Mouse (Mus musculus) forebrain, embryonic 13.5 days (tissue): ENCODE measurements around the gene Cfap57. TPM values are rescaled to one million over a fixed set of nuclear protein-coding genes. Genes with fewer than 3 reads are reported as not detected.

Source experiments
- ATAC-seq: fragments of 200-750 bp; cut with Nextera tagmentation; 2 replicates; pipeline ENCODE4 v1.8.0; 2017
- H3K27ac ChIP-seq: fragments of 300-500 bp; sonication (generic); 2 replicates; pipeline ENCODE4 v1.5.1; 2015; ENCODE audit warnings: inconsistent platforms, mild to moderate bottlenecking, moderate library complexity
- H3K27me3 ChIP-seq: fragments of 300-500 bp; sonication (generic); 2 replicates; pipeline ENCODE4 v1.6.1; 2015; ENCODE audit warnings: mild to moderate bottlenecking, inconsistent platforms
- H3K36me3 ChIP-seq: fragments of 300-500 bp; sonication (generic); 2 replicates; pipeline ENCODE4 v1.6.1; 2015; ENCODE audit warnings: mild to moderate bottlenecking, inconsistent platforms; ENCODE audit not compliant: poor library complexity, severe bottlenecking
- H3K4me1 ChIP-seq: fragments of 300-500 bp; sonication (generic); 2 replicates; pipeline ENCODE4 v1.6.1; 2015; ENCODE audit warnings: inconsistent platforms
- H3K4me2 ChIP-seq: fragments of 300-500 bp; sonication (generic); 2 replicates; pipeline ENCODE4 v1.6.1; 2015; ENCODE audit warnings: inconsistent platforms, mild to moderate bottlenecking, moderate library complexity
- H3K4me3 ChIP-seq: fragments of 300-500 bp; sonication (generic); 2 replicates; pipeline ENCODE4 v1.5.1; 2015; ENCODE audit warnings: mild to moderate bottlenecking, inconsistent platforms
- H3K9ac ChIP-seq: fragments of 300-500 bp; sonication (generic); 2 replicates; pipeline ENCODE4 v1.6.1; 2015; ENCODE audit warnings: mild to moderate bottlenecking, inconsistent platforms
- H3K9me3 ChIP-seq: fragments of 300-500 bp; sonication (generic); replicated peaks from 2 replicates; pipeline ENCODE4 v1.6.1; 2016; ENCODE audit warnings: inconsistent platforms
- WGBS: fragments of 180-500 bp; shearing (Covaris S2); methylation state at CpG from one replicate; pipeline ENCODE4 v1.1.7; 2015; 5-methylcytosine and 5-hydroxymethylcytosine counted together
- polyA plus RNA-seq: library from polyadenylated mRNA; unstranded; fragments of >200 nt; fragmentation: Nextera tagmentation; extraction: Ambion mirVana; gene quantifications from 2 replicates; pipeline ENCODE4 v1.2.1, GENCODE M21; 2015

The Cfap57 gene
- polyA plus RNA-seq = 0.78 and 0.90 TPM in 2 replicates

DNA sequence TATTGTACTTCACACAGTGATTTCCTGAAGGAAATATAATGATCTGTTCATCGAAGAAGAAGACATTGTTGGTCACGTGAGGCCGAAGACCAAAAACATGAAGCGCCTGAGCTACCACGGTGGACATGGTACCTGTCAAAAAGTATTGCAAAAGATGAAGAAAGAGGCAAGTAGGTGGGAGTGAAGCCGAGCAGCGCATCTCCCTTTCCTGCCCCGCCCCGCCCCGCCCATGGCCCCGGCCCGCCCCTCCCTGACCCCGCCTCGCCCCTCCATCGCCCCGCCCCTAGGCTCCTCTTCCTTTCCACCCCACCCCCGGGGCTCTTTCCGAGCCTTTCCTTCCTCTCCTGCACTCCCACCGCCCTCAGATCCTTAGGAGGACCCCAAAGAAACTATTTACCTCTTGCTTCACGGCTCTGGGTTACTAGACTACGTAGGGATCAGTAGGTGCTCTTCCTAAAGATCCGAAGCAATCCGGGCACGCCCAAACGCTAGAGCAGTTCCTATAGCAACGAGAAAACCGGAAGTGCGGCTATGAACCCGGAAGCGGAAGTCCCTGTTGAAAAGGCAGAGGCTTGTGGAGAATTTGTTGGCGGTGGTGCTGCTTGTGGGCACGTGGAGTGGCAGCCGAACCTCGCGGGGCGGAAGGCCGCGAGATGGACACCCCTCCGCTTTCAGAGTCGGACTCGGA, at the start of gene Cfap57, which contains the start of gene Ebna1bp2:
Gene Cfap57, minus strand, starts transcription at position 499 of the 688 bp plus-strand sequence.
Gene Ebna1bp2, plus strand, starts transcription at position 521 of the 688 bp plus-strand sequence.
- Histone ChIP-seq H3K4me3 (peak within 1 kb of the TSS; percentile 82), H3K27me3 (no peaks in the 10 kb centered on the region), H3K27ac (no peak within 1 kb of the TSS), H3K36me3 (peaks cover 28% of the 10 kb centered on the region), H3K9me3 (peaks cover 8% of the 10 kb centered on the region), H3K4me1 (peaks cover 11% of the 10 kb centered on the region), H3K4me2 (peak within 1 kb of the TSS; percentile 97), H3K9ac (peak within 1 kb of the TSS; percentile 81)
- WGBS = under 1% methylated on average over 40 of the region's 41 CpGs
- peak; percentile 95 for ATAC-seq

DNA sequence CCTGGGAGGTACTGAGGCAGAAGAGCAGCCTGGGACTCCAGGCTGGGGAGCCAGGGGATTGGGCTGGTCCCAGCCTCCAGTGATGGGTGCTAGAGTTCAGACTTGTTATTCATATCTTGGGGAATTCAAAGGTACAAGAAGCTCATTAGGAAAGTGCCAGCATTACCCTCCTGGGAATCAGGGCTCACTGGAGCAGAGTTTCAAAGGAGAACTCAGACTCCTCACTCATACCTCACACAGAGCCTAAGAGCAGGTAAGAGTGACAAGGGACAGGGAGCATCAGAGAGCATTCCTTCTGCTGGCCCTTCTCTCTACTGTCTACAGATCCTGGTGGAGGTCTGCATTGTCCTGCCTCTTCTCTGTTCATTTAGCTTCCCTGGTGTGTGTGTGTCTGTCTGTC, 38.1 kb upstream of the Cfap57 start, which contains the start of gene Olfr62:
Gene Olfr62, plus strand, starts transcription at position 301 of the 400 bp plus-strand sequence.
- Histone ChIP-seq H3K9me3 (no peaks in the 10 kb centered on the region), H3K27me3 (no peaks in the 10 kb centered on the region), H3K4me3 (no peak within 1 kb of the TSS), H3K4me2 (no peak within 1 kb of the TSS), H3K4me1 (no peaks in the 10 kb centered on the region), H3K9ac (no peak within 1 kb of the TSS), H3K27ac (no peak within 1 kb of the TSS), H3K36me3 (no peaks in the 10 kb centered on the region)
- no peak for ATAC-seq

DNA sequence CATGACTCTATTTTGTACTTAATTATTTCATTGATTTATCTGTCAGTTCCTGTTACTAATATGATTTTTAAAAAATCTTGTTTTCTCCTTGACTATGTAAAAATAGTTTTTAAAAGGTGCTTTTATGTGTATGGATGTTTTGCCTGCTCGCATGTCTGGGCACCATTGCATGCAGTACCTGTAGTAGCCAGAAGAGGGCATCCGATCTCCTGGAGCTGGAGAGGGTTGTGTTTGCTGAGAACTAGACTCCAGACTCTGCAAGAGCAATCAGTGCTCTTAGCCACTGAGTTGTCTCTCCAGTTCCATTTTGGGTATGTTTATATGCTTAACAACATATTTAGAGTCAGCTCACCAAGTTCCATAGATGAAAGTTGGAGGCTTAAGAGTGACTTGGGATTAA, 24.7 kb upstream of the Cfap57 start:
- 11% methylated on average over 2 of the region's 2 CpGs for WGBS
- H3K27ac ChIP-seq = no peak overlapping the region
- 0 out of 2 replicates have a peak, but pooled peaks have one; percentile 36 for ATAC-seq
- H3K9ac ChIP-seq = no peak overlapping the region
- H3K4me3 ChIP-seq = no peak overlapping the region
- peaks cover 7% of the 10 kb centered on the region; the same call in 1 of the 2 replicates for H3K4me1 ChIP-seq
- H3K27me3 ChIP-seq = no peaks in the 10 kb centered on the region
- H3K36me3 ChIP-seq = no peaks in the 10 kb centered on the region
- no peak overlapping the region for H3K4me2 ChIP-seq
- no peaks in the 10 kb centered on the region for H3K9me3 ChIP-seq

DNA sequence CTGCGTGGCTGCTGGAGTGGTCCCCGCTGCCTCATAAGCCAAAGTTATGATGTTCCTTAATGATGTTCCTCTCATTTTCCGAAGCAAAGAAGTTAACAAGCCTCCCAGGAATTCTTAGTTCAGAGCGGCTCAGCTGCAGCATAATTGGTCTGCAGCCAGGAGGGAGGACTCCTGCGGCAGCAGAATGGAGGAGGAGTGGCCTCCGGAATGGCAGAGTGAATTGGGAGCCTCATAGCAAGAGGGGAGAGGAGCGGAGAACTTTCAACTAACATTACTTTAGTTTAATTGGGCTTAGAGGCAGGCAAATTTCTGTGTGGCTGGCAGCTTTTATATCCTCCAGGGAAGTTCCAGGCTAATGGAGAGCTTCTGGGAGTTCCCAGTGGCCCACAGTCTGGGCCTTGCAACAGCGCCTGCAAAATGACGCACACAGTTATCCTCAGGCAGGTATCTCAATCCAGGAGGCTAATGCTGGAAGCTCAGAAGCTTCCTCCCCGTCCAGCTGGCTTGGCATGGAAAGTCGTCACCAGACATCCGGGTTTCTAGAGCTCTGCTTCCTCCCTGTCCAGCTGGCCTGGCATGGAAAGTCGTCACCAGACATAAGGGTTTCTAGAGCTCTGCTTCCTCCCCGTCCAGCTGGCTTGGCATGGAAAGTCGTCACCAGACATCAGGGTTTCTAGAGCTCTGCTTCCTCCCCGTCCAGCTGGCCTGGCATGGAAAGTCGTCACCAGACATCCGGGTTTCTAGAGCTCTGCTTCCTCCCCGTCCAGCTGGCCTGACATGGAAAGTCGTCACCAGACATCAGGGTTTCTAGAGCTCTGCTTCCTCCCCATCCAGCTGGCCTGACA, 22.0 kb upstream of the Cfap57 start:
- Histone ChIP-seq H3K4me3 (no peak overlapping the region), H3K27me3 (no peaks in the 10 kb centered on the region), H3K9me3 (no peaks in the 10 kb centered on the region), H3K27ac (no peak overlapping the region), H3K4me2 (peak overlapping the region; percentile 4; the same call in 1 of the 2 replicates), H3K9ac (no peak overlapping the region), H3K4me1 (peaks cover 7% of the 10 kb centered on the region; the same call in 1 of the 2 replicates), H3K36me3 (no peaks in the 10 kb centered on the region)
- 38% methylated on average over 20 of the region's 20 CpGs for WGBS
- ATAC-seq = no peak

DNA sequence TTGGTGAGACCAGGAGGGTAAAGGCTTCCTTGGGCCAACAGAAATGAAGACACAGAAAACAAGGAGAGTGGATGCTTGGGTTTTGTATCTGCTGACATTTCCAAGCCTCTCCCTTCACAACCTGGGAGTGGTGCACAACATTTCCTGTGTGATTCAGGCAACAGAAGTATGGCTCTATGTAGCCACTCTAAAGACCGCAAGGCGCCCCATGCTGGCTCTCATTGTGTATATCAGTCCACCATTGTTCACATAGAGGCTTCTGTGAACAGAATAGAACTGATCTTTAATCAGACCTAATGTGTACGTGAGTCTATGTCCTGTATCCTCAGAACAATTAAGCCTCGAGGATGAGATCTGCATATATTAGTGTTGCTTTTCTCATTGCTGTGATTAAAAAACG, 9.7 kb upstream of the Cfap57 start:
- peaks cover 77% of the 10 kb centered on the region for H3K36me3 ChIP-seq
- H3K4me2 ChIP-seq = no peak overlapping the region
- H3K27ac ChIP-seq = no peak overlapping the region
- no peaks in the 10 kb centered on the region for H3K27me3 ChIP-seq
- H3K9ac ChIP-seq = no peak overlapping the region
- ATAC-seq = no peak
- H3K9me3 ChIP-seq = no peaks in the 10 kb centered on the region
- WGBS = 79% methylated on average over 5 of the region's 5 CpGs
- no peaks in the 10 kb centered on the region for H3K4me1 ChIP-seq
- no peak overlapping the region for H3K4me3 ChIP-seq

- Histone ChIP-seq H3K27ac (no peak overlapping the region), H3K4me3 (peak overlapping the region; percentile 82), H3K27me3 (no peaks in the 10 kb centered on the region), H3K9ac (peak overlapping the region; percentile 81; the same call in 1 of the 2 replicates), H3K9me3 (peaks cover 7% of the 10 kb centered on the region), H3K36me3 (peaks cover 42% of the 10 kb centered on the region), H3K4me1 (peaks cover 11% of the 10 kb centered on the region), H3K4me2 (peak overlapping the region; percentile 97)
- 92% methylated on average over 9 of the region's 9 CpGs for WGBS
- ATAC-seq = no peak
Measured at GRCm38 (mm10) chr4:118621781-118622180, 1.2 kb upstream of the Cfap57 start.

DNA sequence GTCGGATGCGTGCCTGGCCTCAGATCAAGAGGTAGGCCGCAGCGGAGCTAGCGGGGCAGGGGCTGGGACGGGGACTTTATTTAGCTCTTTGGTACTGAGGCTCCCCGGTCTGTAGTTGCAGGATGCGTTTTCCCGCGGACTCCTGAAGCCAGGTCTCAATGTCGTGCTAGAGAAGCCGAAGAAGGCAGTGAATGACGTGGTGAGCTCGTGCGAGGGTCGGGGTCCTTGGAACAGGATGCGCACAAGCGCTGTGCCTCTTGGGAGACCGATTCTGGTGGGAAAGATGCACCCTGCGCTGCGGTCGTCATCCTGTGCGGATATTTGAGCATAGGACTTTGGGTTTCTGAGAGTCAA, 367 bp upstream of the Cfap57 start:
- peaks cover 8% of the 10 kb centered on the region for H3K9me3 ChIP-seq
- under 1% methylated on average over 23 of the region's 23 CpGs for WGBS
- no peaks in the 10 kb centered on the region for H3K27me3 ChIP-seq
- H3K27ac ChIP-seq = no peak overlapping the region
- H3K36me3 ChIP-seq = peaks cover 34% of the 10 kb centered on the region
- no peak; the same call in 1 of the 2 replicates for ATAC-seq
- peak overlapping the region; percentile 97 for H3K4me2 ChIP-seq
- peak overlapping the region; percentile 81 for H3K9ac ChIP-seq
- peaks cover 11% of the 10 kb centered on the region for H3K4me1 ChIP-seq
- peak overlapping the region; percentile 82 for H3K4me3 ChIP-seq

DNA sequence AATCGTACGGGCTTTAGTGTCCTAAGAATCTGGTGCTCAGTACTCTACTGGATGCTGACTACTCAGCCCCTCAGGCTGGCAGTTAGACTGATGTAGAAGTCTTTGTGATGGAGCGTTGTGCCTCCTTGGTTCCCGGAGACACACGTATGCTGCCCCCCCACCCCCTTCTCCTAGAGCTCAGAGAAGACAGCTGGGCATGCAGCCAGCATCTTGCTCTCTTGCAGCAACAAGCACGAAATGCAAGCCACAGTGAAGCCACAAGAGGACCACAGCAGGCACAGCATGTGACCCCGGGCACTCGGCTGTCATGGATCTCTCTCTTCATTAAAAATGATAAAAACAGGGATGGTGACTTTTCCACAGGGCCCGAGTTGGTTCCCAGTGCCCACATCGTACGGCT, 5.2 kb downstream of the Cfap57 start:
- Histone ChIP-seq H3K27me3 (0 out of 2 replicates have a peak, but pooled peaks cover 7% of the 10 kb centered on the region), H3K4me2 (no peak overlapping the region), H3K27ac (no peak overlapping the region), H3K36me3 (no peaks in the 10 kb centered on the region), H3K9ac (no peak overlapping the region), H3K9me3 (peaks cover 8% of the 10 kb centered on the region), H3K4me1 (no peaks in the 10 kb centered on the region), H3K4me3 (no peak overlapping the region)
- 86% methylated on average over 11 of the region's 11 CpGs for WGBS
- no peak for ATAC-seq

DNA sequence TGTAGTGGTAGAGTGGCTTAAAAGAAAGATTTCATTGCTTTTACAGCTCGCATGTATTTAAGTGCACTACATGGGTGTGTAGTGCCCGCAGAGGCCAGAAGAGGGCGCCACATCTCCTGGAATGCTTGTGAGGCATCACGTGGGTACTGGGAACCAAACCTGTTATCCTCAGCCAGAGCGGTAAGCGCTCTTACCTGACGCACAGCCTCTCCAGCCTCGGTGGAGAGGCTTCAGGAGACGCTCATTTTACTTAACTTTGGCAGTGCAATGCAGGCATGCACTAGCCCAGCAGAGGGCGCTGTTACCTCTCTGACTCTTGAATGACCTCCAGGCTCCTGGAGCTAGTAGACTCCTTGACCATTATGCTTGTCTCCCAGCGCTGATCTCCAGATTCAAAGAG, 8.0 kb downstream of the Cfap57 start:
- no peak for ATAC-seq
- H3K27me3 ChIP-seq = 0 out of 2 replicates have a peak, but pooled peaks cover 7% of the 10 kb centered on the region
- H3K27ac ChIP-seq = no peak overlapping the region
- H3K4me2 ChIP-seq = no peak overlapping the region
- no peak overlapping the region for H3K9ac ChIP-seq
- WGBS = 25% methylated on average over 11 of the region's 11 CpGs
- H3K36me3 ChIP-seq = no peaks in the 10 kb centered on the region
- H3K9me3 ChIP-seq = peaks cover 8% of the 10 kb centered on the region
- H3K4me3 ChIP-seq = no peak overlapping the region
- no peaks in the 10 kb centered on the region for H3K4me1 ChIP-seq

GRCm38 (mm10) chr4:118609836-118610235, 10.7 kb downstream of the Cfap57 start:
- Histone ChIP-seq H3K4me3 (no peak overlapping the region), H3K9me3 (no peaks in the 10 kb centered on the region), H3K27me3 (0 out of 2 replicates have a peak, but pooled peaks cover 7% of the 10 kb centered on the region), H3K36me3 (no peaks in the 10 kb centered on the region), H3K27ac (no peak overlapping the region), H3K4me2 (no peak overlapping the region), H3K9ac (no peak overlapping the region), H3K4me1 (no peaks in the 10 kb centered on the region)
- WGBS = 77% methylated on average over 3 of the region's 3 CpGs
- ATAC-seq = no peak

DNA sequence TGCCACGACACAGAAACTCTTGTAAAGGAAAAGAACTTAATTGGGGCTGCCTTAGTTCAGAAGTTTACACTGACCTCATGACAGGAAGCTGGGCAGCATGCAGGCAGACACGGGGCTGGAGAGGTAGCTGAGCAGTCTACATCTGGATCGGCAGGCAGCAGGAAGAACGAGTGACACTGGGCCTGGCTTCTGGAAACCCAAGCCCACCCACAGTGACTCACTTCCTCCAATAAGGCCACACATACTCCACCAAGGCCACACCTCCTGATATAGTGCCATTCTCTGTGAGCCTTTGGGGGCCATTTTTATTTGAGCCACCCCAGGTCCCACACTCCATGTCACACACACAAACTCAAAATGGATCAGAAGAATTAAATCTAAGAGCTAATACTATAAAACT, 16.5 kb downstream of the Cfap57 start:
- Histone ChIP-seq H3K4me1 (no peaks in the 10 kb centered on the region), H3K9me3 (no peaks in the 10 kb centered on the region), H3K36me3 (no peaks in the 10 kb centered on the region), H3K4me2 (no peak overlapping the region), H3K9ac (no peak overlapping the region), H3K4me3 (no peak overlapping the region), H3K27me3 (no peaks in the 10 kb centered on the region), H3K27ac (no peak overlapping the region)
- 77% methylated on average over 4 of the region's 4 CpGs for WGBS
- no peak for ATAC-seq

DNA sequence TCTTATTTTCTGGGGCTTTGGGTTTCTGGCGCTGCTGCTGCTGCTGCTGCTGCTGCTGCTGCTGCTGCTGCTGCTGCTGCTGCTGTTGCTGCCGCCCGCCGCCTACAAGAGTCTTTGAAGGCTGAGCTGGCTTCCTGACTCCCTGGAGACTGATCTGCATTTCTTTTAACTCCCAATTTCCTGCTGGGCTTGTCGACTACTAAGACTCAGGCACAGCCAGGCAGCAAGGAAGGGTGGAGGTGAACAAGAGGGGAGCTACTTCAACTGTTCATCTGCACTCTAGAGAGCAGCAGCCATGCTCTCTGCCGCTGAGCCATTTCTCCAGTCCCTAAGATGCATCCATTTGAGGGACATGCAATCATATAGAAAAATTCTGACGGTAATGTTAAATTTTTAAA, 30.8 kb downstream of the Cfap57 start:
- Histone ChIP-seq H3K27ac (no peak overlapping the region), H3K27me3 (no peaks in the 10 kb centered on the region), H3K4me1 (no peaks in the 10 kb centered on the region), H3K9me3 (no peaks in the 10 kb centered on the region), H3K36me3 (no peaks in the 10 kb centered on the region), H3K4me2 (0 out of 2 replicates have a peak overlapping the region, but pooled peaks have one; percentile 20), H3K9ac (no peak overlapping the region), H3K4me3 (no peak overlapping the region)
- ATAC-seq = no peak
- WGBS = 3% methylated on average over 7 of the region's 7 CpGs
